Mouse (Mus musculus): ENCODE results near the gene Aif1. TPM values are rescaled to one million over a fixed set of nuclear protein-coding genes. Genes with fewer than 3 reads are reported as not detected.

Gene Aif1
- total and polyA plus RNA-seq, 3 experiments = 0.42 to 0.45 TPM; not detected in 1

GRCm38 (mm10) chr17:35134801-35135590 is 40.9 kb downstream of the Aif1 start, which contains the start of gene Bag6:
TSS of gene Bag6 (plus strand) at chr17:35135178.
- Histone ChIP-seq H3K36me3 (ENCODE audit: control insufficient read depth in 1 of 2, insufficient read depth in 2 of 2, low read length in 2 of 2) (peaks cover 0 to 18% of the 10 kb centered on the region in 2 experiments), H3K79me2 (ENCODE audit: control insufficient read depth, insufficient read depth, low read length, poor library complexity) (peaks cover 39% of the 10 kb centered on the region), H3K27ac (ENCODE audit: control insufficient read depth, low read depth, low read length) (peak within 1 kb of the TSS; percentile 99), H3K9ac (ENCODE audit: control insufficient read depth, low read depth, low read length, poor library complexity, severe bottlenecking) (peak within 1 kb of the TSS; percentile 99), H3K4me3 (ENCODE audit: control insufficient read depth in 1 of 2, insufficient read depth in 1 of 2, low read depth in 2 of 2, low read length in 2 of 2) (peak within 1 kb of the TSS; percentile 28 to 99), H3K27me3 (ENCODE audit: control insufficient read depth in 1 of 2, insufficient read depth in 2 of 2, low read length in 2 of 2) (no peaks in the 10 kb centered on the region), H3K4me1 (ENCODE audit: control insufficient read depth in 1 of 2, insufficient read depth in 2 of 2, low read length in 2 of 2) (peaks cover 0 to 13% of the 10 kb centered on the region in 2 experiments; a peak in 2 of 4 replicates), H3K9me3 (replicated peaks; ENCODE audit: insufficient read depth, low read length) (no peaks in the 10 kb centered on the region)
- DNase-seq (ENCODE audit: low read depth, low spot score) = peak; percentile 96
- no peak for TF ChIP-seq CHD1 (IDR thresholded peaks at IDR 0.05; ENCODE audit: low read depth, low read length)
- no peak for TF ChIP-seq MEF2A (IDR thresholded peaks at IDR 0.05; ENCODE audit: extremely low read depth, insufficient replicate concordance, low read depth, low read length, poor library complexity, severe bottlenecking)
- peak; percentile 60 for TF ChIP-seq TBP (IDR thresholded peaks at IDR 0.05; ENCODE audit: low read depth, low read length)
- TF ChIP-seq ETS1 (IDR thresholded peaks at IDR 0.05; ENCODE audit: low read depth, low read length) = peak; percentile 61; the same call in 1 of the 2 replicates
- TF ChIP-seq HCFC1 (IDR thresholded peaks at IDR 0.05; ENCODE audit: low read depth, low read length) = peak; percentile 90
- no peak for TF ChIP-seq CTCF (IDR thresholded peaks at IDR 0.05 in 2 of 3, conservative IDR thresholded peaks at IDR 0.05 in 1 of 3; ENCODE audit: control insufficient read depth in 1 of 3, insufficient read depth in 1 of 3, low read depth in 2 of 3, low read length in 3 of 3, poor library complexity in 1 of 3, severe bottlenecking in 1 of 3)
- no peak; the same call in none of the 2 replicates for TF ChIP-seq MXI1 (IDR thresholded peaks at IDR 0.05; ENCODE audit: low read depth, low read length)
- TF ChIP-seq USF2 (IDR thresholded peaks at IDR 0.05; ENCODE audit: borderline replicate concordance in 1 of 2, insufficient read depth in 1 of 2, low read depth in 1 of 2, low read length in 2 of 2) = no peak
- no peak for TF ChIP-seq JUND (IDR thresholded peaks at IDR 0.05; ENCODE audit: low read depth, low read length)
- peak; percentile 90 for TF ChIP-seq SIN3A (IDR thresholded peaks at IDR 0.05; ENCODE audit: low read length)
- peak; percentile 81 for TF ChIP-seq ZMIZ1 (IDR thresholded peaks at IDR 0.05; ENCODE audit: low read depth, low read length)
- TF ChIP-seq GATA1 (IDR thresholded peaks at IDR 0.05; ENCODE audit: low read depth, low read length) = 0 out of 2 replicates have a peak, but pooled peaks have one; percentile 37
- no peak for TF ChIP-seq RCOR1 (IDR thresholded peaks at IDR 0.05; ENCODE audit: low read depth, low read length)
- TF ChIP-seq MYB (IDR thresholded peaks at IDR 0.05; ENCODE audit: low read depth, low read length) = no peak
- peak; percentile 18 for TF ChIP-seq TCF12 (IDR thresholded peaks at IDR 0.05; ENCODE audit: low read depth, low read length)
- peak; percentile 99 for TF ChIP-seq MAX (IDR thresholded peaks at IDR 0.05; ENCODE audit: low read length)
- no peak for TF ChIP-seq UBTF (IDR thresholded peaks at IDR 0.05; ENCODE audit: borderline replicate concordance, insufficient read depth, low read depth, low read length)
- TF ChIP-seq GABPA (IDR thresholded peaks at IDR 0.05; ENCODE audit: low read depth, low read length) = no peak
- TF ChIP-seq MAFK (IDR thresholded peaks at IDR 0.05; ENCODE audit: borderline replicate concordance, low read depth, low read length) = no peak
- peak; percentile 93 for TF ChIP-seq NRF1 (IDR thresholded peaks at IDR 0.05; ENCODE audit: insufficient read depth, low read depth, low read length, poor library complexity, severe bottlenecking)
- TF ChIP-seq NELFE (IDR thresholded peaks at IDR 0.05; ENCODE audit: low read depth, low read length) = peak; percentile 70
- TF ChIP-seq MAZ (IDR thresholded peaks at IDR 0.05; ENCODE audit: low read depth, low read length) = peak; percentile 88
- TF ChIP-seq POLR2AphosphoS2 (IDR thresholded peaks at IDR 0.05; ENCODE audit: low read length) = peak; percentile 84
- no peak for TF ChIP-seq ZC3H11A (IDR thresholded peaks at IDR 0.05; ENCODE audit: low read depth, low read length)
- TF ChIP-seq MYC (IDR thresholded peaks at IDR 0.05; ENCODE audit: low read depth, low read length) = no peak; the same call in 1 of the 2 replicates
- peak; percentile 81 for TF ChIP-seq ELF1 (IDR thresholded peaks at IDR 0.05; ENCODE audit: low read depth, low read length)
- TF ChIP-seq RAD21 (IDR thresholded peaks at IDR 0.05; ENCODE audit: low read depth, low read length) = no peak
- TF ChIP-seq SMC3 (IDR thresholded peaks at IDR 0.05; ENCODE audit: low read depth, low read length) = no peak; the same call in 1 of the 2 replicates
- no peak for TF ChIP-seq CHD2 (IDR thresholded peaks at IDR 0.05; ENCODE audit: low read length)
- TF ChIP-seq KAT2A (conservative IDR thresholded peaks at IDR 0.05; ENCODE audit: low read depth, low read length) = no peak; the same call in 1 of the 2 replicates
- TF ChIP-seq BHLHE40 (IDR thresholded peaks at IDR 0.05; ENCODE audit: borderline replicate concordance, low read depth, low read length) = no peak
- TF ChIP-seq ZNF384 (IDR thresholded peaks at IDR 0.05; ENCODE audit: low read depth, low read length) = no peak
- no peak for TF ChIP-seq EP300 (IDR thresholded peaks at IDR 0.05; ENCODE audit: low read depth in 1 of 2, low read length in 2 of 2)
- no peak for TF ChIP-seq TAL1 (IDR thresholded peaks at IDR 0.05; ENCODE audit: low read length)
- peak; percentile 76 to 82 for TF ChIP-seq POLR2A (IDR thresholded peaks at IDR 0.05; ENCODE audit: control insufficient read depth in 1 of 2, insufficient read depth in 1 of 2, low read depth in 1 of 2, low read length in 2 of 2, poor library complexity in 1 of 2)
- TF ChIP-seq POLR2AphosphoS5 (IDR thresholded peaks at IDR 0.05; ENCODE audit: borderline replicate concordance, low read depth, low read length) = no peak; the same call in 1 of the 2 replicates
